Mouse (Mus musculus): ENCODE results near the gene Dhx16.

DNA sequence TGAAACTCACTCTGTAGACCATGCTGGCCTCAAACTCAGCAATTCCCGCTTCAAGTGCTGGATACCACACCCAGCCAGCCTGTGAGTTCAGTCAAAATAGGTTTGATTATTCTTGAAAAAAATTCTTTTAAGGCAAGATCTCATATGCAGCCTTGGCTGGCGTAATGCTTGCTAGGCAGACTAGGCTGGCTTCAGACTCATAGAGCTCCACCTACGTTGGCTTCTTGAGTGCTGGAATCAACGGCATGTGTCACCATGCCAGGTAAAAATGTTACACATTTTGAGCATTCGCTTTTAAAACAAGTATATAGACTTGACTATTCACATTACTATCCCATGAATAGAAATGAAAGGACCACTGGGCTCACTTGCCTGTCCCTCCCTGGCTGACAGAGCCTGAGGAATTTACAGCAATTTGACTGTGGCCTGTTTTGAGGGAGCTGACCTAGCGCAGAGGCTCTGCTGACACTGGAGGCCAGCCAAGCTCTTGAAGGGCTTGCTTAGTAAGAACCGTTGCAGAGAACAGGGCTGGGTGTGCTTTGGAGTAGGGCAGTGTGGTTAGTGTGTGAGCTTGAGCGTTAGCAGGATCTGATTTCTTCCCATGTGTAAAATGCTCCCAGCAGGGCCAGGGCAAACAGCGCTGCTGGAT, 23.8 kb downstream of the Dhx16 start:
- TF ChIP-seq CTCF (IDR thresholded peaks at IDR 0.05; ENCODE audit: insufficient read depth, low read length) (no peak), POLR2A (IDR thresholded peaks at IDR 0.05; ENCODE audit: borderline replicate concordance, extremely low read depth, low read depth, low read length) (no peak)
